Mouse (Mus musculus) C3H10T1/2 (cell line): ENCODE results near the gene Ptpn3. TPM values are rescaled to one million over a fixed set of nuclear protein-coding genes. Genes with fewer than 3 reads are reported as not detected.

Experiments used
- polyA plus RNA-seq, 2 experiments: library from polyadenylated mRNA; unstranded; fragments of >200 nt; fragmentation: generic; extraction: Trizol; gene quantifications; one replicate each; pipeline ENCODE4 v1.2.1; 2012; ENCODE audit warnings: missing spikeins in 2 of 2

Ptpn3 gene
- 1 to 10 TPM in 1 of 2 experiments, under 1 TPM in 1; 0.13 to 2.9 TPM for polyA plus RNA-seq

DNA sequence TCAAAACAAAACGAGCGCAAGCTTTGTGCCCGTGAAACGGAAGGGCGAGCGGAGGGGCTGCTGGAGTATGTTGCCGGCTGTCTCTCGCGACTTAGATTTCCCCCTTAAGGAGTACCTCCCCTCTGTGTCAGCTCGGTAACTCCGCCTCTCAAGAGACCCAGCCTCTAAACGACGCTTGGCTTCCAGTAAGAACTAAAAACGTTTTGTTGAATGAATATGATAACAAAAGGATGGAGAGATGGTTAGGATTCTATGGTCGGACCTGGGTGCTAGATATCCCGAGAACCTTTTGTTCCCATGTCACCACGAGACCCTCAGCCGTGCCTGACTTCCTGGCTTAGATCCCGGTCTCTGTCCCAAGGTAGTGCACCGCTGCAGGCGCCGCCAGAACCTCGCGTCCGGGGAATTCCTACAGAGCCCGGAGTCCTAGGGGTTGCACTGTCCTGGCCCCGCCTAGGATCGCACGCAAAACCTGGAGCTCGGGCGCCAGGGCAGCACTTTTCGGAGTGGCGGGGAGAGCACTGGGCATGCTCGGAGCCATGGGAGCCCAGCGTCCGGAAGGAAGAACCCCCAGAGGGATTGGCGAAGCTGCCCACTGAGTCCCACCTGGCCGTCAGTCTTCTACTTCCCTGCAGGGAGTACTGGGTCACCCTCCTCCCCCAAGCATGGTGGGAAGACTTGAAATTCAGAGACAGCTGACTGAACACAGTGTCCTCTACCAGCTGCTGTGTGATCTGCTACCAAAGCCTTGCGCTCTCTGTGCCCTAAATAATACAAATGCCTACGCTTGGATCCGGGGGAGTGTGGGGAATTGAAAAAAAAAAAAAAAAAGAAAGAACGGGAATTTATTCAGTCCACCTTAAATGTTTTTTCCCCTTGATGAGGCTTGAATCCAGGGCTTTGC, at the start of gene Ptpn3:
TSS of gene Ptpn3 (minus strand) at position 428 of the 904 bp plus-strand sequence.

DNA sequence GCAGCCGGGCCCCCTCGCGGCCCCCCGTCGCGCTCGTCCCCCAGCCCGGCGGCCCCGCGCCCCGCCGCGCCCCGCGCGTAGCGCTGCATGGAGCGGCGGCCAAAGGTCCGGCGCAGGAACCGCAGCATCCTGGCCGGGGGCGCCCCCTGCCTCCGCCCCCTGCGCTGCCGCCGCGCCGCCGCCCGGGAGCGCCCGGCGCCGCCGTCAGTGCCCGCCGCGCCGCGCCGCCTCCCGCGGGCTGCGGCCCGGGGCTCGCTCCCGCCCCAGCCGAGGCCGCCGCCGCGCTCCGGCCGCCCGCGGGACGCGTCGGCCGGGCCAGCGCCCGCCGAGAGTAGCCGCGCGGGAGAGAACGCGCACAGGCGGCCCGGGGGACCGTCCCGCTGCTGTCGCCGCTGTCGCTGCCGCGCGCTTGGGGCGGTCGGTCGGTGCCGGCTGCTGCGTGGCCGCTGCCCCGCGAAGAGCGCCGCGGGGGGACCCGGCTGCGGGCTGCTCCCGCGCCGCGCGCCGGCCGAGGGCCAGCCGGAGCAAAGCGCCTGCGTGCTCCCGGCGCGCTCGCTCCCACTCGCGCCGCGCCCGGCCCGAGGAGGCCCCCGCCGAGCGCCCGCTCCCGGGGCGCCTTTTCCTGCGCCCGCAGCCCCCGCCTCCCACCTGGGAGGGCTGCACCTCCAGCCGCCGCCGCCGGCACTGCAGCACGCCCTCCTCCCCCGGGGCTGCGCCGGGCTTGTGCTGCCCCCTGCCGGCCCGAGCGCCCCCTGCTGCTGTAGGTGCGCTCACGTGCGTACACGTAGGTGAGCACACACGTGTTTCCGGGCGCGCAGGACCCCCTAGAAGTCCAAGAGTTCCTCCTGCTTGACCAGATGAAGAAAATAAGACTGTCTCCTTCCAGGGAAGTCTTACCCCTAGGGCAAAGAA, 158.4 kb downstream of the Ptpn3 start, which contains the start of gene Epb41l4b:
TSS of gene Epb41l4b (minus strand) at position 412 of the 912 bp plus-strand sequence.

Other genes starting within 250 kb of the Ptpn3 start
- gene Epb41l4b, start 158.4 kb downstream of the Ptpn3 start, polyA plus RNA-seq, result 10 to 100 TPM in 1 of 2 experiments, 1 to 10 TPM in 1; 3.6 to 19.9 TPM
- under 1 TPM in 1 of 2 experiments, not detected in 1; 0.71 TPM for gene Palm2, start 132.4 kb upstream of the Ptpn3 start, polyA plus RNA-seq